18 mouse cellular contexts compared by ENCODE assay signal in the genomic region with DNA sequence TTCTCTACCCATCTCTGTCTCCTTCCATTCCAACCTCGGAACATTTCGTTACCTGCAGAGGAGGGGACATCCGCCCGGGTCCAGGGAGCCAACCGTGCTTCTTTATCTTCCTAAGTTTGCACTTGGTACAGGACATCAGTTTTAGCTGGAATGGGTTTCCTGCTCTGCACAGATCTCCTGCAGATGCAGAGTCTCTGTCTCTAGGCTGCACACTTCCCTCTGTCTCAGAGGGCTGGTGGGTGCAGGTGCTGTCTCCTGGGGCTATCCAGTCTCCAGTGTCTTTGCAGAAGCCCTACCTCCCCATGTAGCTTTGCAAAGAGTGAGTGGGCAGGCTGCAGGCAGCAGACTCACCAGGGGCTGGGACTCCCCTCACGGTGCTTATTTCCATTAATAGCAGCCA.
"Had no signal": no experiment of that assay in that cellular context is flagged by ENCODE, and none has a peak within 500 bp of the region (broad histone marks: within the 10 kb centered on the region; RNA-seq: fewer than 3 reads in every experiment).

No protein-coding gene starts in this region.

- H3K36me3 ChIP-seq: liver, embryonic 15.5 days; neural tube, embryonic 15.5 days had no signal

- DNase-seq: kidney, adult 11 months; kidney, adult 9 months; kidney, postnatal 36 days; lung, adult 2 months; lung, postnatal 36 days; midbrain, embryonic 14.5 days; retina, postnatal 1 day; right cerebral cortex, postnatal 14 days had no signal

- H3K9ac ChIP-seq: liver, embryonic 15.5 days; neural tube, embryonic 15.5 days had no signal

- H3K4me1 ChIP-seq: liver, embryonic 15.5 days; midbrain, embryonic 10.5 days; neural tube, embryonic 15.5 days had no signal

- H3K4me2 ChIP-seq: liver, embryonic 11.5 days; liver, embryonic 15.5 days; neural tube, embryonic 15.5 days had no signal

- H3K4me3 ChIP-seq: layer of hippocampus, adult 2 months; limb, embryonic 10.5 days; liver, embryonic 15.5 days; midbrain, embryonic 10.5 days; myocyte; neural tube, embryonic 15.5 days had no signal

- ATAC-seq: lung, postnatal 0 days had no signal

- H3K27ac ChIP-seq: kidney, postnatal 0 days; layer of hippocampus, adult 2 months; limb, embryonic 10.5 days; liver, embryonic 15.5 days; midbrain, embryonic 10.5 days; neural tube, embryonic 15.5 days; stomach, postnatal 0 days had no signal

- H3K9me3 ChIP-seq: limb, embryonic 10.5 days; liver, embryonic 15.5 days; midbrain, embryonic 10.5 days; neural tube, embryonic 15.5 days had no signal

- H3K27me3 ChIP-seq: liver, embryonic 15.5 days; neural tube, embryonic 15.5 days had no signal
